Mouse (Mus musculus) layer of hippocampus, adult 18-20 months (tissue): ENCODE measurements at regions not wholly inside any gene's neighbourhood (a gene's known extent, or its start where the extent isn't known, plus 50 kb on each side); places are given as distances from the start of the nearest gene placed in this dataset.
"Not testable (repeated sequence)": the region's sequence is repeated elsewhere in the genome, so short reads cannot be mapped to it uniquely, and the experiment has no call there.

Experiments
- DNase-seq, 2 experiments: peaks; one replicate each; pipeline ENCODE4 v3.0.0; 2022; ENCODE audit warnings: low spot score in 2 of 2

DNA sequence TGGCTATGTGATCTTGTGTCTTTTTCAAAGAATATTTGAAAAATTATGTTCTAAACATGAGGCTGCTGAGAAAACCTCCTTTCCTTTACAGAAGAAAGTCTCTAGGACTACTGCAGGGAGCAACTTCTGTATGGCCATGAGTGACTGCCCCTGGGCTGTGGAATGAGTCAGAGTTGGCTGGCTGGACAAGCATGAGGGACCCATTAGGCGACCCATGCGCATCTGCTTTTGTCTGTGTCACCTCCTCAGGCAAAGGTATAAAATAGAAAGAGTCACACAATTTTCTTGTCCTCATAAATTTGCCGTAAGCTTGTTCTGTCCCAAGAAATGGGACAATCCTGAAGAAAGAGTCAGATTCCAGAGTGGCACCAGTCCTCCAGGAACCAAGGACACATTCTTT, 220.1 kb upstream of the Irx1 start:
- no peak for DNase-seq

DNA sequence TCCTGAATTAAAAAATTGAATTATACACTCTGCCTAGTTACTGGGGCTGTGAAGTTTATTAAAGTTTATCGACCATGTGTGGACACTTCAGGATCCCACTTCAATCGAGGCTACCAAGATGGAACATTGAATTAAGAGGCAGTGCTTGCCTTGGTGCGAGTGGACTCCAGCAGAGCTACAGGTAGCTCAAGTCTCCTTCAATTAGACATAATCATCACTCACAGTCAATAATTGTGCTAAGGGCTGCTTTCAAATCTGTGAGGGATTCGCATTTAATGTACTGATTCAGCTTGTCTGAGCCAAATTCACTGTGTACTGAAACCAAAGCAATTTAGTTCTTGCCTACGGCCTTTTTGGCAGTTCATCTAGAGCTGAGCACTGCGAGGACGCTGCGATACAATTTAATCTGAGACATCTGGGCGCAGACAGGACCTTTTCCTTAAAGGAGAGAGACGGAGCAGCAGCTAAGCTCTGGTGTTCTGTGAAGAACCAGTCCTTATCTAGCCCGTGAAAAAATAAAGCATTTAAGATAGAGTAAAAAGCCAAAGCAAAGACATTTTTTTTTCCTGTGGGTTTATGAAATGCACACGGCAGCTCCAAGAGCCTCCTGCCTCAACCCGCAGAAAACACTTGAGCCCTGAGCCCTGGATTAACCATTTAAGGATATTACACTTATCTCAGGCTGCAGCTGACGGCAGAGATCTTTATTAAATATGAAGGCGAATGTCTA, 220.8 kb upstream of the Irx1 start:
- DNase-seq, result no peak

DNA sequence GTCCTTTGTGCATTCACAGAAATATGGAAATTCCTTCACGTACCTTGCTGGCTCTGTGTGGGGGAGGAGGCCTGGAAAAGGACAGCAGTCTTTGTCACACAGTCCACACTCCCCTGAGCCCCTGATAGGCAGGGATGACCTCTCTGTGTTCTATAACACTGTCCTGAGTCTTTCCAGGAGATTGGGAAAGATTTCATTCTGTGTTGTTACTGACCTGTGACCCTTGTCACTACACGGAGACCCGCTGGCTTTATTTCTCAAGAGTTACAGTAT, 221.3 kb upstream of the Irx1 start:
- DNase-seq, result no peak

DNA sequence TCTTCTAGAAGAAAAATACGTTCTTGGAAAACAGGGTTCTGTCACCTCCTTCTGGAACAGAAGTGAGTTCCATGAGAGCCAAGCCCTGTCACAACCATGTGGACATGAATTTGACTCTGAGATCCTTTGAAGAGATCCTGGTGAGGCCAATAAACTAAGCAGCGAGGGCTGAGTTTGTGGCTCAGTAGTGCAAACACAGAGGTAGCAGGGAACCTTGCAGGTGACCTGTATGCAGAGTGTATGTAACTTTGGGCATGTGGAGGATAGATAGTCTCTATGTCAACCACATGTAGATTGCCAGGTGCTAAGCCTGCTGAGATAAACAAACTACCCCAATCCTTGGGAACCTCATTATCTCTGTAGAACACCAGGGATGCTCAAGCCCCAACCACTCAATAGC, 232.4 kb upstream of the Irx1 start:
- no peak for DNase-seq

DNA sequence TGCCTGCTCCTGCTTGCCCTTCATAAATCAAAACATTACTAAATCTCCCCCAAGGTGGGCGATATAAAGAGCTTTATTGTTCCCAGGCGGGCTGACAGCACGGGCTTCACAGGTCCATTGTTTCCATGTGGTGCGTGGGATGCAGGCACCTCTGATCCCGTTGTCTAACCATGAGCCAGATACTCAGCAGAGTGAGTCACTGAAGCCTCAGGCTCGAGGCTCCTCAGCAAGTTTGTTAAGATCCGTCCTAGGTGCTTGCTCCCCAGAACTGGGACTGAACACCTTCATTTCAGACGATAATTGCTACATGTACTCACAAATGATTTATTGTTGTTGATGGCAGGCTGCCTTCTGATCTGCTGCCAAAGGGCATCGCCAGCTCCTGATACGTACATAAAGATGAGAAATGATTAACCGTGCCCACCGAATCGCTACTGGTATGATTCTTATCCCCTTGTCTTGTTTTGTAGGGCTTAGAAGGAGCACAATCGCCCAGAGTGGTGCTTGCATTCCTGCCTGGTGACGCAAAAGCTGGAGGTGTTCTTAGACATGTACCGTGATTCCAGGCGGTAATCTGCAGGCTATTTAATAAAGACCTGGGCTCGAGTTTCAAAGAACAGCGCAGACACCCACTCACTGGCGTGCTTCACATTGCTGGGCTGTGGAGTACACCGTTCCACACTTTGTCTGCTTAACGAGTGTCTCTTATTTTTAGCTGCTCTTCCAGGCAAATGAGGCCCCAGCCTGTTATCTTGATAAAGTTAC, 235.0 kb upstream of the Irx1 start:
- peak in 1 of 2 experiments; percentile 7 for DNase-seq

DNA sequence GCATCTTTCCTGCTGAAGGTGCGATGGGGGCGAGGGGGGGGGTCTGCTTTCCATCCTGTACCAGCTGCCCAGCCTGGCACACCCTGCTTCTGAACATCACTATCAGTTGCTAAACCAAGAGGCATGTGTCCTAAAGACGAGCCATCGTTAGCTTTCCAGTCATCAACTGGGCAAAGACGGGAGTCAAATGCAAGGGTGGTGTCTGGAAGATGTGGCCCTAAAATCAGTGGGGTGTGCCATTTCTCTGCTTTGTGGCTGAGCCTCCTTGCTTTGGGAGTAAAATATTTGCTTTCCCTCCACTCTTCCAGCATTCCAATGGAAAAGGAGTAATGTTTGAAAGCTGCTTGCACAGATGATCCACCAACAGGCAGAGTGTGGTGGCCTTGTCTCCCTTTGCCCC, 246.0 kb upstream of the Irx1 start:
- no peak for DNase-seq

DNA sequence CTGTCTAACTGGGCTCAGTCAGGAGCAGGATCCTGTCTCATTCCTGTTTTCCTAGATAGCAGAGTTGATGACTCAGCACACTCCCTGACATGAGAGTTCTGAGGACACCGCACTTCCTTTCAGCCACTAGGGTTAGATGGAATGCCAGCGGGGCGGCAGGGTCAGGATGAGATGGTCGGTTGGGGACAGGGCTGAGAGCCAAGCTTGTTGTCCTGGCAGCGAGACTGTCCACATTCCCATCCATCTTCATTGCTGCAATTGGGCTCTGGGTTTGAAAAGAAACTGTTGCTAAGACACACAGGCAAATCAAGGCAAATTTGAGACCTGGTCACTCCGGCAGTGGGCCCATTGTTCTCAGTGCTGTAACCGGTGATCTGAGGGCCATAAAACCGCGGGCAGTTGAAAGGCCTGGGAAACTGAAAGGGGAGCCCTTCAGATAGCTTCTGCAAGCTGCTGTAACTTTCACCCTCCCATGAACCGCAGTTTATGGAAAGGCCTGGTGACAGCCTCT, 246.5 kb upstream of the Irx1 start:
- DNase-seq, result no peak

DNA sequence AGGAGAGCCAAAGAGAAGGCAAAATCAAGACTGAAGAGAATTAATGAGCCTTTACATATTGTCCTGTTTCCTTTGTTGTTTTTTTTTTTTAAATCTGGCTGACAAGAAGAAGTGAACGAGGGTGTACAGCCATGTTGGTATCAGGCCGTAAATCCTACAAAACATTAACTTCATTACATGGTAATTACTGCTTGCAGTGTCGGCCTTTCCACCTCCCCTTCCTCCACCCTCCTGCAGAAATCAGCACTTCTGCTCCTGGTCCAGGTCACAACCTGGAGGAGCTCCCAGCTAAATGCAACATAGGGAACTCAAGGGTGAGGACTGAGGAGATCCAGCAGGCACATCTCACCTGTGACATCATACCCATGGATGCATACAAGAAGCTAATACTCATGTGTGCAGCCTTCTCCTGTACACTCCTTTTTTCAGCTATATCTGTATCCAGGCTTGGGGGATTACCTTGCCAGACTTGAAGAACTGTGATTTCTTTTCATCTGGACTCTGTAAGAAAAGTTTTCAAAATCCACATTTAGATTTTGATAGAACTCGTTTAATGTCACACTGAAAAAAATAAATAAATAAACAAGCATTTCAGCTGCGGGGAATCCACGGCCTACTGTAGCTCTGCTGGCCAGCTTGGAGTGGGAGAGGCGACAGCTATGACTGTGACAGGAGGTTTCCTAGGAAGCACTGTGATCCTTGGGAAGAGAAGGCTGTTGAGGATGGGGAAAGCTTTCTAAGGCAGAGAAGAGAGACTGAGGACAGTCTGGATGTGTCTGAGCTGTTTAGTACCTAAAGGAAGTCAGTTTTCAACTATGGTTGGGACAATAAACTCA, 247.2 kb upstream of the Irx1 start:
- peak in 1 of 2 experiments; percentile 9 for DNase-seq

DNA sequence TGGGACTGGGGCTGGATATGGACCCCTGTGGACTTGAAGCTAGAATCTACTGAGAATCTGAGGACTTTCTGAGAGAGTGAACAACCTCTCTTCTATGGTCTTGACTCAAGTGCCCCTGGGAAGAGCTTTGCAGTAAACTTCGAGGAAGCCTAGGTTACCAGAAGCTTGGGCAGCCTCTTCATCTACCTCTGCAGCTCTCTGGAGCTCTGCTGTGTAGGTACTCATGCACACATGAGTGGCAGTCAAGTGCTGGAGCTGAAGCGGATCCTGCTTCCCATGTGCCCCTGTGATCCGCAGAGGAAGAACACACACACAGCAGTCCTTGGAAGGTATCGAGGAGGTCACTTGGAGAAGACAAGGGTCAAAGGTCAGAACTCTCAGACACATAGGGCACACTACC, 248.2 kb upstream of the Irx1 start:
- DNase-seq, result no peak

DNA sequence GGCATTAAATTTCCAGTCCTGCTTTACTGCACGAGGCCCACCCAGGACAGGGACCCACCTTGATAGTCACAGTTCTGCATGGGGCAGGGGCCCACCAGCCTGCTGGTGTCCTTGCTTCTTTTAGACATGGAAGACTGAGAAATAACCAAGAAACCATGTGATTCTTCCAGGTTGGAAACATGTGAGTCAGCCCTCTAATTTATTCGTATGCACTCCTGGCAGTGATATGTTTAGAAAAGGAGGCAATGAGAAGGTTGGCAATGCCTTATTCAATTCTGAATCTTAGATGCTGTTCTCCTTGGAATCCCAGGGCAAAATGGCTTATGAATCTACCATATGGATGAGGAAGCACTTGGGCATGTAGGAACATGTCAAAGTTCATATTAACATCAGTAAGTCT, 249.2 kb upstream of the Irx1 start:
- DNase-seq, result no peak

DNA sequence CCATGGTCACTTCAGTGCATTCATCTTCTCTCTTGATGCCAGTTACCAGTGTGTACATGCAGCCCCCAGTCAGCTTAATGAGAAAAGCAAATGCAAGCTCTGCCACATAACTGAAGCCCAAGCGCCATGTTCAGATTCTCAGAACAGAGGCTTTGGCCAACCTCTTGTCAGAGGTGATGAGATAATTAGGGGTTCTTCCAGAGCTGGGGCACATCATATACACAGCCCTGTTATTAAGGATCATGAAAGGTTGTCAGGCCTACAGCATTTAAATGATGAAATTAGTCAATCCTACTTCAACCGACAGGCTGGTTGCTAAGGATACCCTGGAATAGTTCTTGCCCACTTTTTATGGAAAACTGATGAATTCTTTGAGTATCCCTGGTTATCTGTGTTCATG, 255.8 kb upstream of the Irx1 start:
- no peak for DNase-seq

DNA sequence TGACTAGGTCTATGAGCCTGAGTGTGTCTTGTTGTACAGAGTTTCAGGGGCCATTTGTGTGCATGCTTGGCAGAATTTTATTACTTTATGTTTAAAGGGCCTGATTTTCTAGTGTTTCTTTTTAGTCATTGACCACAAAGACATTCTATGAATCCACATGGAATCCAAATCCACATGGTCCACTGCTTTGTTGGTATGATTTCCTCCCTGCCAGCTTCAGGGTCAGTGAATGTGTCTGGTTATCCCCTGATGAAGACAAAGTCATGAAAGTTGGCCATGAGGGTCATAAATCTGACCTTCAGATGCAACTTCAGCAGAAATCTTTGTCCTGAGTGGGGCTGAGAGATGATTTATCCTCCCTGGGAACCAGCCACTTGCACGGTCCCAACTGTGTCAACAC, 263.6 kb upstream of the Irx1 start:
- no peak for DNase-seq

DNA sequence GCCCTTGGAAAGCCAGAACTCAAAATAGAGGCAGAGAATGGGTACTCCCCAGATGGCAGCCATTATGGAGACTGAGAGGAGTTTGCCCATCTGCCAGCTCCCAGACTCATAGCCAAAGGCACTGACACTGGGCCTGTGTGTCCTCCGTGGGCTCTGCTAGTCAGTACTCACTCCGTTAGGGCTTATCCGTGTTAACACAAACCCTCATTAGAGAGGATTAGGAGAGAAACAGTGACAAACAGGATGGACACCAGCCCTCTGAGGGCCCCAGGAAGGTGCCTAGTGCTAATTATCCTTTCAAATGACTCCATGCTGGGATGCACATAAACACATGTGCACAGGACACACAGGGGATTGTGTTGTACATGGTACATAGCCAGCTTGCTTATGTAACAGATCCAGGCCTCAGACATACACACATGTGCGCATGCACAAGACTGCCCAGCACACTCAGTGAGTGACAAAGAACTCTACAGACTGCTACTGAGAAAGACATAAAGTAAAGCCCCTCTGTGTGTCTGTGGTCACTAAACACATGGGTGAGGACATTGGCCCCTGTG, 267.6 kb upstream of the Irx1 start:
- no peak for DNase-seq

DNA sequence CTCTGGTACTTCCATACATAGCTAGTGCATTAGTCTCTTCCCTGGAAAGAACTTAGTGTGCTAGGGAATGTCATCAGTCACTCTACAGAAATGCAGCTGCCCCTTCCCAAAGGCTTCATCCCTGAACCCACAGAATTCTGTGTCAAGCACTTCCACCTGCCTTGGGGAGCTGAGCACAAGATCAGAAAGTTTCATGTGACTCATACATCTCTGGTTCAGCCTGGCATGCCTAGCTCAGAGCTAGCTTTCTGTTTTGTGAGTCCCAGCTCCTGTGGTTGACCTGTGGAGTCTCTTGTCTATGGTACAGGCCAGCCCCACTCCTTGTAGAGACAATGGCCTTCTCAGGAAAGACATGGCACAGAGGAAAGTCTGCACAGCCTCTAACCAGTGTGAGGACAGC, 268.6 kb upstream of the Irx1 start:
- no peak for DNase-seq

DNA sequence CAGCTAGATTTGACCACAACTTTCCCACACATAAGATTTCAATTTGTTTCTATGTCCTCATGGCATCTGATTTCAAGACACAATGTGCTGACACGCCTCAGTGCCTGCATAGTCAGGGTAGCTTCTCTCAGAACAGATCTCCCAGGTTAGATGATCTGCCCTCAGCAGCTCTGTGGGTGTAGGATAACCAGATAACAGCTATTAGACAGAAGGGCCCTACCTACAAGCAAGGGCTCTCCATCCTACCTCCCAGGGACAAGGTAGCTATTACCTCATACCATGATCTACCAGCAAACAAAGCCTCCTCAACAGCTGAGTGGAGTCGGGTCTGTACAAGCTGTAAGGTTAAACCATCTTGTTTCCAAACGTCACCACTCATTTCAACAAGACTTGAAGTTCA, 278.4 kb upstream of the Irx1 start:
- no peak for DNase-seq

DNA sequence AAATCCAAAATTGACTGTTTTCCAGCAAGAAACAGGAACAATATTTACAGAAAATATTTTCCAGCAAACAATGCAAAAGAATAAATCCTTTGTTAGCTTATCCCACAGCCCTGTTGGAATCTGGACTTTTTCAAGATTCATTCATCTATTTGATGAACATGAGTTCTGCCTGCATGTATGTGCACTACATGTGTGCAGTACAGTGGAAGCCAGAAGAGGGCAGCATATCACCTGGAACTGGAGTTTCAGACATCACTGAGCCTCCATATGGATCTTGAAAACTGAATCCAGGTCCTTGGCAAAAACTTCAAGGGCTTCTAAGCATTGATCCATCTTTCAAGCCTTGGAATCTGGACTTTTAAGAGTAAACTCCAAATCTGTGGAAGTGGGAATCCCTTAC, 286.9 kb upstream of the Irx1 start:
- no peak for DNase-seq

DNA sequence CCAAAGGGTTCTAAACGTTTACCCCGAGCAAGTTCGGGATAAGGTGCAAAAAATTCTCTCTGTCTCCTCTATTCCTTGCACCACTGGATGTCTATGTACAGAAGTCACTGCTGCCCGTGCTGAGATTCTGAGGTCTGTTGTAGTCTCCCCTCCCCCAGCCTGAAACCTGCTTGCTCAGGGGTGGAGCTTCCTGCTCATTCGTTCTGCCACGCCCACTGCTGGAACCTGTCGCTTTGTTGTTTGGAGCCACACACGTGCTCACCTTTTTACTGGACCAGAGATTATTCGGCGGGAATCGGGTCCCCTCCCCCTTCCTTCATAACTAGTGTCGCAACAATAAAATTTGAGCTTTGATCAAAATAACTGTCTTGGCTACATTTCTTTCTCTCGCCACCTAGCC, 289.7 kb upstream of the Irx1 start:
- not testable (repeated sequence) for DNase-seq

DNA sequence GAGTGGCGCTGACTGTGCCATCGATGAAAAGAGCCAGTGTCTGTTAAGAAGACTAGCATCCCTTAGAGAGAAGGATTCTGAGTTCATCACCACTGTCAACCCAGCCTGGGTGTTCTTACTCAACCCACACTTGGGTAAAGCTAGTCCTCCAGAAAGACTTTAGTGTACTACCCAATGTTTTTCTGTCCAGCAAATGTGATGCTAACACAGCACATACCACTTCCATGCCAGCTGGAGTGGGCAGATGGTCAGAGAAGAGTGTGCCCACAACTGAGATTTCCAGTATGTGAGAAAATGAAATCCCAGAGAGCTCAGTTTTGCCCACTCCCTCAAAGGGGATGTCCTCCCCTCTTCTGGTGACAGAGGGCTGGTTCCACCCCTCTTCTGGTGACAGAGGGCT, 295.3 kb upstream of the Irx1 start:
- no peak for DNase-seq

DNA sequence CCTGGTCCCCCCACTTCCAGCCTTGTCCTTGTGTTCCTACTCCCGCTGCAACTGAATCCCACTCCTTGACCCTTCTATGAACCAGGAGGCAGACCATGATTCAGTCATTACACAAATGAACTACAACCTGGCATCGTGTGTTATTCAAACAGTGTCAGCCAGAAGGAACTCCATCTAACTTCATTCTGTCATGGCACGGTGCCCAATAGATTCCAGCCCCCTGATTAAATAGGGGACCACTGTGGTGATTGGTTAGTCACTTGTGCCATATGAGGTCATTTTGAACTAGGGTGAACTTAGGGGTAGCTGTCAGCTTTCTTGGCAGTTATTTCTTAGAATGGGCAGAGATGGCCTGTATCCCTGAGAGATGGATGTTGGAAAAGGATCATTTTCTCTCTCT, 300.9 kb upstream of the Irx1 start:
- no peak for DNase-seq

DNA sequence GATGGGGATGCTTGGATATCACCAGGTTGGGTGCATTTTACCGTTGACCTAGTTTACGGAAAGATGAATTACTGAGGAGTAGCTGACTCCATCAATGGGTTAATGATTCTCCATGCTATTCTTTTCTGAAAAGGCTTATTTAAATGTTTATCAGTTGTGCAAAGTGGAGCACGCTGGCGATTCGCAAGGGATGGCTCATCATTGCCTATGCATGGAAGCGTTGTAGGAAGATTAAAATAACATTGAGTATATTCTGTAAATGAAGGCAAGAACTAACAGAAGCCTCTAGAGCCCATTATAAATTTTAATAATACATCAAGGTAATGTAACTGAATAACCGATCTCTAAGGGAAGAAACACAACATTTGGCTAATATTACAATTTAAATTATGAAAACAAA, 301.6 kb upstream of the Irx1 start:
- no peak for DNase-seq

DNA sequence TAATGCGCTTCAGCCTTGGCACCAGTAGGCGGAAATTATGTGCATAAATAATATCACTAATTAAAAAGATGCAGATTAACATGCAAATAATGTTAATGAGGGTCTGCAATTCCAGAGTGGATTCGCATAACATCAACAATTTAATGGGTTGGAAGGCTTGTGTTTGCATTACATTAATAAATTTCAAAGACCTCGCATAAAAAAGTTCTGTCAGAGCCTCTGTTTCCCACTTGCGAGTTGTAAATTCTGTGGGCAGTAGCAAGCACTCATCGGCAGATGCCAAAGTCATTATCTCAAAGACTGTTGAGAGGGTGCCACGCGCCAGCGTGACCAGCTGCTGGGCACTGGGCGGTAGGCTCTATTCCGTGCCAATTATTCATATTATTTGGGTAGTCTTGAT, 302.1 kb upstream of the Irx1 start:
- no peak for DNase-seq

DNA sequence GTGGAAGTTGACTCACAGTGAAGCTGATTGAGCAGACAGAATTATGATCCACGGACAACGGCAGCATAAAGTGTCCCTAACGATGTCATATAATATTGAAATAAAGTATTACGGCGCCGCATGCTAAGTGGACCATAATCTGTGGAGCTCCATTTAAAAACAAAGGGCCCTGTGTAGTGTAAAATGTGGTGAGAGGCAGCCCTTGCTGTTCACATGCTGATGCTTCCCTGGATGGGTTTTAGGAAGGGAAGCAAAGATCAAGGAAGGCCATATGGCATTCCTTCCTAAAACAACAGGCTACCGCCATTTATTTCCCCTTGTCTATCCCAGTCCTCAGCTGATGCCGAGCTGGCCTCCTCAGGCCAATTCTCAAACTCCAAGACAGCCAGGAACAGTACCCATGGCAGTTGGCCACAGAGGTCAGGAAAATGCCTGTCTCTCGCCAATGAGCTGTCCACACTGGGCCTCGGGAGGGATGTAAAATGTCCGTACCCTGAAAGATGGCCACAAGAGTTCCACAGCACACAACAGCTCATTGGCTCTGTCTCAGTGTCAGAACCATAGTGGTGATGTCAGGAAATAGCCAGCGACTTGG, 302.7 kb upstream of the Irx1 start:
- DNase-seq, result no peak
